Mouse (Mus musculus): ENCODE measurements around the gene Kcnc3. TPM values are rescaled to one million over a fixed set of nuclear protein-coding genes. Genes with fewer than 3 reads are reported as not detected.

Gene Kcnc3
- total and polyA plus RNA-seq, 2 experiments from 2014 or later: 8.0 to 37.0 TPM

- no peak for TF ChIP-seq CTCF (IDR thresholded peaks at IDR 0.05; ENCODE audit: low read depth)
- Histone ChIP-seq H3K36me3 (ENCODE audit: insufficient read depth, low read length) (peaks cover 19% of the 10 kb centered on the region), H3K27me3 (ENCODE audit: insufficient read depth, low read length) (no peaks in the 10 kb centered on the region), H3K27ac (peak overlapping the region; percentile 87), H3K9ac (replicated peaks; ENCODE audit: low read length) (peak overlapping the region; percentile 54), H3K9me3 (ENCODE audit: low read length) (no peaks in the 10 kb centered on the region), H3K4me1 (ENCODE audit: insufficient read depth, low read length) (peaks cover 4% of the 10 kb centered on the region), H3K4me2 (ENCODE audit: low read depth, low read length) (peak overlapping the region; percentile 80), H3K4me3 (ENCODE audit: low read length) (peak overlapping the region; percentile 79)
- DNase-seq (ENCODE audit: low spot score) (peak; percentile 91), ATAC-seq (peak; percentile 82)
- 1% methylated on average over 32 of the region's 32 CpGs for WGBS
Measured at GRCm38 (mm10) chr7:44553196-44553764, 37.2 kb upstream of the Kcnc3 start.

- peaks cover 19% of the 10 kb centered on the region for H3K36me3 ChIP-seq (ENCODE audit: insufficient read depth, low read length)
- under 1% methylated on average over 22 of the region's 22 CpGs for WGBS
- peak; percentile 16; the same call in 1 of the 2 replicates for TF ChIP-seq CTCF (IDR thresholded peaks at IDR 0.05; ENCODE audit: low read depth)
Measured at GRCm38 (mm10) chr7:44553826-44554225, 36.6 kb upstream of the Kcnc3 start, which contains the start of gene Nr1h2. Gene Nr1h2 (minus strand): TSS chr7:44553951.

GRCm38 (mm10) chr7:44557629-44558028 is 32.8 kb upstream of the Kcnc3 start:
- H3K27me3 ChIP-seq (ENCODE audit: insufficient read depth, low read length): no peaks in the 10 kb centered on the region
- no peak overlapping the region for H3K4me3 ChIP-seq (ENCODE audit: low read length)
- no peak for ATAC-seq
- WGBS: 70% methylated on average over 2 of the region's 2 CpGs
- H3K27ac ChIP-seq: no peak overlapping the region
- no peak overlapping the region for H3K4me2 ChIP-seq (ENCODE audit: low read depth, low read length)
- no peak for TF ChIP-seq CTCF (IDR thresholded peaks at IDR 0.05; ENCODE audit: low read depth)
- DNase-seq (ENCODE audit: low spot score): no peak
- no peaks in the 10 kb centered on the region for H3K36me3 ChIP-seq (ENCODE audit: insufficient read depth, low read length)
- no peak overlapping the region for H3K9ac ChIP-seq (replicated peaks; ENCODE audit: low read length)
- peaks cover 4% of the 10 kb centered on the region; the same call in 1 of the 2 replicates for H3K4me1 ChIP-seq (ENCODE audit: insufficient read depth, low read length)
- no peaks in the 10 kb centered on the region for H3K9me3 ChIP-seq (ENCODE audit: low read length)

More at GRCm38 (mm10) chr7:44553826-44554225, 36.6 kb upstream of the Kcnc3 start, which contains the start of gene Nr1h2:
- H3K27me3 ChIP-seq (ENCODE audit: insufficient read depth, low read length): no peaks in the 10 kb centered on the region
- no peaks in the 10 kb centered on the region for H3K9me3 ChIP-seq (ENCODE audit: low read length)
- peak within 1 kb of the TSS; percentile 54 for H3K9ac ChIP-seq (replicated peaks; ENCODE audit: low read length)
- peak within 1 kb of the TSS; percentile 87 for H3K27ac ChIP-seq
- H3K4me2 ChIP-seq (ENCODE audit: low read depth, low read length): peak within 1 kb of the TSS; percentile 80
- ATAC-seq: peak; percentile 83
- peak; percentile 98 for DNase-seq (ENCODE audit: low spot score)
- H3K4me3 ChIP-seq (ENCODE audit: low read length): peak within 1 kb of the TSS; percentile 79
- H3K4me1 ChIP-seq (ENCODE audit: insufficient read depth, low read length): peaks cover 4% of the 10 kb centered on the region; the same call in 1 of the 2 replicates

GRCm38 (mm10) chr7:44560435-44561400 is 29.7 kb upstream of the Kcnc3 start:
- peak; percentile 81 for ATAC-seq
- Histone ChIP-seq H3K9me3 (ENCODE audit: low read length) (no peaks in the 10 kb centered on the region), H3K9ac (replicated peaks; ENCODE audit: low read length) (no peak overlapping the region), H3K27me3 (ENCODE audit: insufficient read depth, low read length) (no peaks in the 10 kb centered on the region), H3K27ac (no peak overlapping the region), H3K36me3 (ENCODE audit: insufficient read depth, low read length) (no peaks in the 10 kb centered on the region), H3K4me1 (ENCODE audit: insufficient read depth, low read length) (no peaks in the 10 kb centered on the region), H3K4me3 (ENCODE audit: low read length) (no peak overlapping the region), H3K4me2 (ENCODE audit: low read depth, low read length) (no peak overlapping the region)
- peak; percentile 88 for TF ChIP-seq CTCF (IDR thresholded peaks at IDR 0.05; ENCODE audit: low read depth)
- peak; percentile 93 for DNase-seq (ENCODE audit: low spot score)
- 53% methylated on average over 18 of the region's 18 CpGs for WGBS

- WGBS: 50% methylated on average over 8 of the region's 8 CpGs
- H3K27me3 ChIP-seq (ENCODE audit: insufficient read depth, low read length): no peaks in the 10 kb centered on the region
- ATAC-seq (no peak), DNase-seq (ENCODE audit: low spot score) (no peak)
- no peaks in the 10 kb centered on the region for H3K36me3 ChIP-seq (ENCODE audit: insufficient read depth, low read length)
- no peak overlapping the region for H3K4me2 ChIP-seq (ENCODE audit: low read depth, low read length)
- no peaks in the 10 kb centered on the region for H3K4me1 ChIP-seq (ENCODE audit: insufficient read depth, low read length)
- no peak overlapping the region for H3K9ac ChIP-seq (replicated peaks; ENCODE audit: low read length)
- H3K4me3 ChIP-seq (ENCODE audit: low read length): no peak overlapping the region
- H3K27ac ChIP-seq: no peak overlapping the region
- no peak for TF ChIP-seq CTCF (IDR thresholded peaks at IDR 0.05; ENCODE audit: low read depth)
- no peaks in the 10 kb centered on the region for H3K9me3 ChIP-seq (ENCODE audit: low read length)
Measured at GRCm38 (mm10) chr7:44563284-44563683, 27.2 kb upstream of the Kcnc3 start.

GRCm38 (mm10) chr7:44564486-44564885 is 26.0 kb upstream of the Kcnc3 start:
- Histone ChIP-seq H3K9ac (replicated peaks; ENCODE audit: low read length) (no peak overlapping the region), H3K36me3 (ENCODE audit: insufficient read depth, low read length) (no peaks in the 10 kb centered on the region), H3K27me3 (ENCODE audit: insufficient read depth, low read length) (no peaks in the 10 kb centered on the region), H3K4me2 (ENCODE audit: low read depth, low read length) (no peak overlapping the region), H3K9me3 (ENCODE audit: low read length) (no peaks in the 10 kb centered on the region), H3K27ac (no peak overlapping the region), H3K4me3 (ENCODE audit: low read length) (no peak overlapping the region), H3K4me1 (ENCODE audit: insufficient read depth, low read length) (no peaks in the 10 kb centered on the region)
- WGBS: 88% methylated on average over 10 of the region's 10 CpGs
- DNase-seq (ENCODE audit: low spot score) (no peak), ATAC-seq (no peak)
- TF ChIP-seq CTCF (IDR thresholded peaks at IDR 0.05; ENCODE audit: low read depth): no peak

Data from hindbrain, postnatal 0 days (tissue).